Mouse (Mus musculus) myocyte (in vitro differentiated cells): ENCODE measurements at regions not wholly inside any gene's neighbourhood (a gene's known extent, or its start where the extent isn't known, plus 50 kb on each side); places are given as distances from the start of the nearest gene placed in this dataset.

Experiments used
- E2F4 ChIP-seq: IDR thresholded peaks from one replicate; pipeline ENCODE4 v1.6.1; 2011; ENCODE audit warnings: mild to moderate bottlenecking, control low read depth, moderate library complexity; ENCODE audit not compliant: insufficient read depth
- POLR2A ChIP-seq: IDR thresholded peaks from one replicate; pipeline ENCODE4 v1.6.1; 2011; ENCODE audit warnings: low read depth, mild to moderate bottlenecking, control low read depth, moderate library complexity; ENCODE audit not compliant: insufficient read length
- POLR2AphosphoS2 ChIP-seq: IDR thresholded peaks from one replicate; pipeline ENCODE4 v1.6.1; 2011; ENCODE audit warnings: low read depth, control low read depth; ENCODE audit not compliant: insufficient read length
- TCF12 ChIP-seq: IDR thresholded peaks from one replicate; pipeline ENCODE4 v1.6.1; 2011; ENCODE audit warnings: mild to moderate bottlenecking, control low read depth; ENCODE audit not compliant: poor library complexity, insufficient read depth, severe bottlenecking
- USF1 ChIP-seq: IDR thresholded peaks from one replicate; pipeline ENCODE4 v1.6.1; 2011; ENCODE audit warnings: low read depth, mild to moderate bottlenecking, control low read depth, moderate library complexity

- TF ChIP-seq TCF12 (no peak), POLR2A (no peak), E2F4 (no peak), USF1 (no peak), POLR2AphosphoS2 (no peak)
Measured at GRCm38 (mm10) chr5:17125240-17125639, 247.7 kb upstream of the Speer4f2 start.
